Mouse (Mus musculus) neutrophil, adult 59 days (primary cell): Measurements from ENCODE around the gene Hoxb9. TPM values are rescaled to one million over a fixed set of nuclear protein-coding genes. Genes with fewer than 3 reads are reported as not detected.

Experiments
- total RNA-seq, 2 experiments: library from RNA; stranded (reverse); gene quantifications; 1 replicate in 1 of 2; 2 replicates in 1 of 2; pipeline ENCODE4 v1.2.4; 2023

Hoxb9 gene
- not detected for total RNA-seq

GRCm38 (mm10) chr11:96270996-96271540, at the start of gene Hoxb9:
TSS of gene Hoxb9 (plus strand) at chr11:96271457.

GRCm38 (mm10) chr11:96281855-96282570, 10.8 kb downstream of the Hoxb9 start, which contains the start of gene Hoxb8:
TSS of gene Hoxb8 (plus strand) at chr11:96281905.

GRCm38 (mm10) chr11:96285771-96286738, 14.8 kb downstream of the Hoxb9 start, which contains the start of gene Hoxb7:
TSS of gene Hoxb7 (plus strand) at chr11:96286623.

GRCm38 (mm10) chr11:96291681-96292564, 20.7 kb downstream of the Hoxb9 start, which contains the start of gene Hoxb6:
TSS of gene Hoxb6 (plus strand) at chr11:96292476.

GRCm38 (mm10) chr11:96303151-96304099, 32.2 kb downstream of the Hoxb9 start, which contains the start of gene Hoxb5:
TSS of gene Hoxb5 (plus strand) at chr11:96303336.

GRCm38 (mm10) chr11:96317608-96318367, 46.5 kb downstream of the Hoxb9 start, which contains the start of gene Hoxb4:
TSS of gene Hoxb4 (plus strand) at chr11:96318267.

GRCm38 (mm10) chr11:96323154-96323553, 51.9 kb downstream of the Hoxb9 start, which contains the start of gene Hoxb3:
TSS of gene Hoxb3 (plus strand) at chr11:96323326.

Other genes starting within 250 kb of the Hoxb9 start
- not detected for gene Gip, start 246.9 kb upstream of the Hoxb9 start, total RNA-seq
- gene Snf8, start 236.6 kb upstream of the Hoxb9 start, total RNA-seq, result 10 to 100 TPM; 53.3 to 63.4 TPM
- 10 to 100 TPM; 32.3 to 33.4 TPM for gene Ube2z, start 206.1 kb upstream of the Hoxb9 start, total RNA-seq
- 10 to 100 TPM; 90.1 to 93.2 TPM for gene Atp5g1, start 195.8 kb upstream of the Hoxb9 start, total RNA-seq
- not detected for gene Calcoco2, start 159.5 kb upstream of the Hoxb9 start, total RNA-seq
- not detected for gene Ttll6, start 137.7 kb upstream of the Hoxb9 start, total RNA-seq
- gene Hoxb13, start 77.1 kb upstream of the Hoxb9 start, total RNA-seq, result not detected
- not detected for gene Hoxb8, start 10.4 kb downstream of the Hoxb9 start, total RNA-seq
- not detected for gene Hoxb7, start 15.2 kb downstream of the Hoxb9 start, total RNA-seq
- not detected for gene Hoxb6, start 21.0 kb downstream of the Hoxb9 start, total RNA-seq
- not detected for gene Hoxb5, start 31.9 kb downstream of the Hoxb9 start, total RNA-seq
- 1 to 10 TPM; 4.1 to 4.5 TPM for gene Hoxb4, start 46.8 kb downstream of the Hoxb9 start, total RNA-seq
- 1 to 10 TPM in 1 of 2 experiments, under 1 TPM in 1; 0.84 to 1.8 TPM for gene Hoxb3, start 51.9 kb downstream of the Hoxb9 start, total RNA-seq
- not detected for gene Hoxb2, start 79.1 kb downstream of the Hoxb9 start, total RNA-seq
- gene Hoxb1, start 94.3 kb downstream of the Hoxb9 start, total RNA-seq, result 1 to 10 TPM in 1 of 2 experiments, under 1 TPM in 1; 0.46 to 1.0 TPM
- gene Skap1, start 193.1 kb downstream of the Hoxb9 start, total RNA-seq, result under 1 TPM; 0.84 to 0.98 TPM